Mouse (Mus musculus): Measurements from ENCODE around the gene Dusp9.

- TF ChIP-seq POLR2A (IDR thresholded peaks at IDR 0.05; ENCODE audit: control insufficient read depth, extremely low read depth, insufficient read depth, low read length, poor library complexity) = no peak
- peak; percentile 46; the same call in 1 of the 2 replicates for TF ChIP-seq CTCF (IDR thresholded peaks at IDR 0.05; ENCODE audit: borderline replicate concordance, control insufficient read depth, extremely low read depth, insufficient read depth, low read length, poor library complexity)
Observed at GRCm38 (mm10) chrX:73655529-73655928, 16.3 kb downstream of the Dusp9 start.
